Mouse (Mus musculus) liver, embryonic 15.5 days (tissue): ENCODE data around the gene Wdsub1. TPM values are rescaled to one million over a fixed set of nuclear protein-coding genes. Genes with fewer than 3 reads are reported as not detected.

Experiments
- ATAC-seq: fragments of 200-750 bp; cut with Nextera tagmentation; 2 replicates; pipeline ENCODE4 v1.8.0; 2017; ENCODE audit warnings: moderate number of reproducible peaks, mild to moderate bottlenecking, moderate library complexity; ENCODE audit not compliant: insufficient read depth
- H3K27ac ChIP-seq: fragments of 300-500 bp; sonication (generic); replicated peaks from 2 replicates; pipeline ENCODE4 v1.5.1; 2015; ENCODE audit warnings: mild to moderate bottlenecking, inconsistent platforms
- H3K27me3 ChIP-seq: fragments of 300-500 bp; sonication (generic); 2 replicates; pipeline ENCODE4 v1.6.1; 2015; ENCODE audit warnings: mild to moderate bottlenecking, inconsistent platforms
- H3K36me3 ChIP-seq: fragments of 300-500 bp; sonication (generic); replicated peaks from 2 replicates; pipeline ENCODE4 v1.6.1; 2015; ENCODE audit warnings: moderate library complexity, mild to moderate bottlenecking, inconsistent platforms
- H3K4me1 ChIP-seq: fragments of 300-500 bp; sonication (generic); replicated peaks from 2 replicates; pipeline ENCODE4 v1.6.1; 2015; ENCODE audit warnings: inconsistent platforms
- H3K4me2 ChIP-seq: fragments of 300-500 bp; sonication (generic); 2 replicates; pipeline ENCODE4 v1.6.1; 2015; ENCODE audit warnings: moderate library complexity, mild to moderate bottlenecking, inconsistent platforms
- H3K4me3 ChIP-seq: fragments of 300-500 bp; sonication (generic); replicated peaks from 2 replicates; pipeline ENCODE4 v1.5.1; 2015; ENCODE audit warnings: mild to moderate bottlenecking, inconsistent platforms
- H3K9ac ChIP-seq: fragments of 300-500 bp; sonication (generic); 2 replicates; pipeline ENCODE4 v1.6.1; 2015; ENCODE audit warnings: moderate library complexity, mild to moderate bottlenecking, inconsistent platforms
- H3K9me3 ChIP-seq: fragments of 300-500 bp; sonication (generic); replicated peaks from 2 replicates; pipeline ENCODE4 v1.6.1; 2016; ENCODE audit warnings: inconsistent platforms
- WGBS: fragments of 180-500 bp; shearing (Covaris S2); methylation state at CpG from one replicate; pipeline ENCODE4 v1.1.7; 2015; ENCODE audit warnings: mixed read lengths; ENCODE audit not compliant: insufficient replicate concordance; 5-methylcytosine and 5-hydroxymethylcytosine counted together
- polyA plus RNA-seq: library from polyadenylated mRNA; unstranded; fragments of >200 nt; fragmentation: Nextera tagmentation; extraction: Ambion mirVana; gene quantifications from 2 replicates; pipeline ENCODE4 v1.2.1, GENCODE M21; 2015

Wdsub1 gene
- polyA plus RNA-seq, 1 experiment from 2014 or later: 8.4 TPM

DNA sequence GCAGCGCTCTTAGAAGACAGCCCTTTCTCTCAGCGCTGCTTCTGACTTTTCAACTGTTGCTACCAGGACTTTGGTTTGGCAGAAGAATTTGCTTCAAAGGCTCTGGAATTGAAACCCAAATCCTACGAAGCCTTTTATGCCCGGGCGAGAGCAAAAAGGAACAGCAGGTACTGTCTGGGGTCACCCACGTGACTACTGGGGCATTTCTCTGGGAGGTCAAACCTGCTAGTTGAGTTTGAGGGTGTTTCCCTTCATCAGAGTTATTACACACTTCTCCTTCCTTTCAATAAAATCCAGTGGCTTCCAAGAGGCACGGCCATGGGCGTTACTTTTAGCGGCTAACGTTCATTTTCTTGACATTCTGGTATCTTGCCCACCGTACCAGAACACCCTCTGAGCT lies 40.4 kb downstream of the Wdsub1 start:
- Histone ChIP-seq H3K27me3 (no peaks in the 10 kb centered on the region), H3K27ac (no peak overlapping the region), H3K4me3 (no peak overlapping the region), H3K36me3 (peaks cover 21% of the 10 kb centered on the region; the same call in 1 of the 2 replicates), H3K4me2 (no peak overlapping the region), H3K4me1 (peaks cover 21% of the 10 kb centered on the region), H3K9me3 (no peaks in the 10 kb centered on the region), H3K9ac (no peak overlapping the region)
- ATAC-seq: no peak
- 79% methylated on average over 11 of the region's 11 CpGs for WGBS

DNA sequence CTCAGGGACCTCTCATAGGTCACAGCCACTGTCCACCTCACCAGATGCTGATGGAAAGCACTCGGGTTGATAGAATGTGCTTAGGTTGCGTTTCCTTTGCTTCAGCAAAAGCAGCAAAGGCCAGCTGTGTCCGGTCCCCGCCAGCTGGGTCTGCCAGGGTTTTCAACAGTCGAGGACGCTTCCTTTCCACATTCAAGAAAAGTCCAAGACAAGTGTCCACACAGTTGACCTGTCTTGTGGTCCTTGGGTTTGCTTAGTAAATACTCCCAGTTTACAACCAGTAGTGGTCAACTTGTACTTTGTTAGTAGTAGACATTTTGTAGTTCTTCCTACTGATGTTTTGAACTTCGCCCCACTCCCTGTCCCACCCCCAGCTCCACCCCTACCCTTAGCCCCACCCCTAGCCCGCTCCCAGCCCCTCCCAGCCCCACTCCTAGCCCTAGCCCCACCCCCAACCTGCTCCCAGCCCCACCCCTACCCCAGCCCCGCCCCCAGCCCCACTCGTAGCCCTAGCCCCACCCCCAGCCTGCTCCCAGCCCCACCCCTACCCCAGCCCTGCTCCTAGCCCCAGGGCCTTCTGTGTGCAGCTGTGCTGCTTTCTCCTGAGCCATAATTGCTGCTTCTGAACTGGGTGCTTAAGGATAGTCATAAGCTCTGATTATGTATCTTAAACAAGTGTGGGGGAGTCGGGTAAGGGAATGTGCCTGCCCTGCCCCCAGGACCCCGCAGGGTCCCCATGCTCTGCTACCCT lies 41.0 kb downstream of the Wdsub1 start:
- no peak overlapping the region for H3K9ac ChIP-seq
- peaks cover 21% of the 10 kb centered on the region; the same call in 1 of the 2 replicates for H3K36me3 ChIP-seq
- H3K9me3 ChIP-seq: no peaks in the 10 kb centered on the region
- no peak overlapping the region for H3K27ac ChIP-seq
- H3K4me2 ChIP-seq: no peak overlapping the region
- peaks cover 21% of the 10 kb centered on the region for H3K4me1 ChIP-seq
- H3K27me3 ChIP-seq: no peaks in the 10 kb centered on the region
- ATAC-seq: peak; percentile 72
- WGBS: 68% methylated on average over 11 of the region's 12 CpGs
- no peak overlapping the region for H3K4me3 ChIP-seq

DNA sequence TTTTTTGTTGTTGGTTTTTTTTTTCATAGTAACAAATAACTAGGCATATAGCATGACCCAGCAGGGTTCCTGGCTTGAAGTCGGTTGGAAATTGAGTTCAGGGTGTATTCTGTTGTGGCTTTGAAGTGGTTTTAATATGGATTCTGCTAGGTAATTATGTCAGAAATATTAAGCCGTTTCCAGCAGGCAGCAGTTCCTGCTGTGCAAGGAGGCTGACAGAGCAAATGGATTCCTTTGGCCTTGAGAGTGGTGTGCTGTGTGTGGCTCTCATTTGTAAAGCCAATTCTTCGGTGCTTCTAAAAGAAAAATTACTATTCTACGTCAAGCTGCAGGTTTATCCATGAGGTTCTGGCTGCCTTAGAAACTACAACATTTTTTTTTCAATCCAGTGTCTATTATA lies 42.2 kb downstream of the Wdsub1 start:
- WGBS: 75% methylated on average over 4 of the region's 4 CpGs
- Histone ChIP-seq H3K9ac (no peak overlapping the region), H3K9me3 (no peaks in the 10 kb centered on the region)

DNA sequence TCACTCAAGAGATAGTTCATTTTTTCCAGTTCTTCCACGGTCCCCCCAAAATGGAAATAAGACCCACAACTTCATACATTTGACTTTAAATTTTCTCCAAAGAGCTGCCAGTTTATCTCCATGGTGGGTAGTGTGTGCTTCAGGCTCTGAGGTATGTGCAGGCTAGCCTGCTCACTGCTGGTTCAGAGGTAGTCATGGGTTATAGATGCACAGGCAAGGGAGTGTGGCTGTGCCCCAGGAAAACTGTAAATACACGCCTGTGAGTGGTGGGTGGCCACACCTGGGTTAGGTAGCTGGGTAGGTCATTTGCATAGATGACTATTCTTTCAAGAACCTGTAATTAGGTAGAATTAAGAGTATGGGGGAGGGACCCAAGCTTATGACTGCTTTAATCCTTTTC lies 42.6 kb downstream of the Wdsub1 start:
- 62% methylated on average over 2 of the region's 2 CpGs for WGBS
- no peaks in the 10 kb centered on the region for H3K27me3 ChIP-seq
- no peak overlapping the region for H3K27ac ChIP-seq
- no peak overlapping the region for H3K4me3 ChIP-seq
- H3K4me1 ChIP-seq: peaks cover 21% of the 10 kb centered on the region
- no peaks in the 10 kb centered on the region for H3K9me3 ChIP-seq
- H3K36me3 ChIP-seq: peaks cover 21% of the 10 kb centered on the region; the same call in 1 of the 2 replicates
- no peak overlapping the region for H3K9ac ChIP-seq
- H3K4me2 ChIP-seq: no peak overlapping the region
- no peak for ATAC-seq

More for the DNA sequence above, 42.2 kb downstream of the Wdsub1 start:
- H3K4me3 ChIP-seq: no peak overlapping the region
- no peak overlapping the region for H3K27ac ChIP-seq
- peaks cover 21% of the 10 kb centered on the region; the same call in 1 of the 2 replicates for H3K36me3 ChIP-seq
- peaks cover 21% of the 10 kb centered on the region for H3K4me1 ChIP-seq
- no peak for ATAC-seq
- no peak overlapping the region for H3K4me2 ChIP-seq
- H3K27me3 ChIP-seq: no peaks in the 10 kb centered on the region

DNA sequence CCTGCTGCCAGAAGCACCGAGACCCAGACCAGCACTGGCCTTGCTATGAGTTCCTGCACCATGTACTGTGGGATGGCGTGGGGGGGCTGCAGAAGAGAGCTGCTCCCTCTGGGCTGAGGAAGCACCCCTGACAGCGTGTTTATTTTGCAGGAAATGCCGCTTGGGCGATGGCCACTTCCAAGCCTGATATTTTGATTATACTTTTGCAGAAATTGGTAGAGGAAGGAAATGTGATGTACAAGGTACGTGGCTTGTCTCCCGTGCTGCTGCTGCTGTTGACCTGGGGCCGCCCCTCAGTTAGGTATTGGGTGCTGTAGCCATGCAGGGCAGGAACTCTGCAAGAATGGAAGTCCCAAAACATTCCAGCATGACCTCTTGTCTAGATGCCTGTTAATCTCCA lies 43.6 kb downstream of the Wdsub1 start:
- peaks cover 21% of the 10 kb centered on the region for H3K4me1 ChIP-seq
- no peak overlapping the region for H3K4me3 ChIP-seq
- ATAC-seq: no peak
- no peak overlapping the region for H3K9ac ChIP-seq
- H3K9me3 ChIP-seq: no peaks in the 10 kb centered on the region
- H3K4me2 ChIP-seq: no peak overlapping the region
- WGBS: 55% methylated on average over 8 of the region's 8 CpGs
- peaks cover 19% of the 10 kb centered on the region; the same call in 1 of the 2 replicates for H3K36me3 ChIP-seq
- no peaks in the 10 kb centered on the region for H3K27me3 ChIP-seq
- no peak overlapping the region for H3K27ac ChIP-seq

DNA sequence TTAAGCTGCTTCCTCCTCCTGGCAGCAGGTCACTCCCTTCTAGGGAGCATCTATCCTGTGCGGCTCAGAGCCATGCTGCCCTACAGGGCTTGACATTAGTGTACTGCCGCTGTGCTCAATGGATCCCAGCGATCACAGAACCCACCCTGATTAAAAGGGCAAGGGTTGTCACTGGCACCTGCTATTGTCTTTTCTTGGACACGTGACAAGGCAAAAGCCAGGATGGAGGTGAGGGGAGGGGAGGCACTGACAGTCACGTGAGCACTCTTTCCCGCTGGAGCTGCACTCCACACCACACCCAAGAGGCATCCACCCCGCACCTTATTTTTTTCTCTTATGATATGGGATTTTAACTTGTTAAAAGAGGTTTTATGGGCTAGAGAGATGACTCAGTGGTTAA lies 50.6 kb downstream of the Wdsub1 start:
- 78% methylated on average over 7 of the region's 7 CpGs for WGBS
- no peaks in the 10 kb centered on the region for H3K36me3 ChIP-seq
- H3K4me2 ChIP-seq: no peak overlapping the region
- no peaks in the 10 kb centered on the region for H3K27me3 ChIP-seq
- no peaks in the 10 kb centered on the region for H3K9me3 ChIP-seq
- no peak overlapping the region for H3K4me3 ChIP-seq
- ATAC-seq: no peak
- H3K9ac ChIP-seq: no peak overlapping the region
- no peak overlapping the region for H3K27ac ChIP-seq
- H3K4me1 ChIP-seq: no peaks in the 10 kb centered on the region

DNA sequence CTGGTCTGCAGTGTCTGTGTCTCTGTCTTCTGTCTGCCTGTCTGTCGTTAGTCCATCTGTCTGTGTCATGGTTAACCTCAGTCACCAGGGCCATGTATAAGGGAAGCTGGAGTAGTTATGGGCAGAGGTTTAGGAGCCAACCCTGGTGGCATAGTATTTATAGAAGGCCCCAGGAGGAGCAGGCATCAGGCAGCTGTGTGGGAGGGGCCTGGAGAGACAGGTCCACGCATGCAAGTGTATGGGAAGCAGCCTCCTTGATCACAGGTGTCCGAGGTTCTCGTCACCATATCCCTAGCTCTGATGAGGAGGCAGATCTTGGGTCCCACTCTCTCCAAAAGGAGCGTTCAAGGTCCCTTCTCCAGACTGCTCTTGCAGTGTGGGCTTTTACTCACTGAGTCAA lies 51.5 kb downstream of the Wdsub1 start:
- H3K4me3 ChIP-seq: no peak overlapping the region
- H3K4me1 ChIP-seq: no peaks in the 10 kb centered on the region
- H3K36me3 ChIP-seq: no peaks in the 10 kb centered on the region
- no peak for ATAC-seq
- H3K27ac ChIP-seq: no peak overlapping the region
- no peaks in the 10 kb centered on the region for H3K9me3 ChIP-seq
- H3K4me2 ChIP-seq: no peak overlapping the region
- no peaks in the 10 kb centered on the region for H3K27me3 ChIP-seq
- 69% methylated on average over 5 of the region's 5 CpGs for WGBS
- H3K9ac ChIP-seq: no peak overlapping the region

DNA sequence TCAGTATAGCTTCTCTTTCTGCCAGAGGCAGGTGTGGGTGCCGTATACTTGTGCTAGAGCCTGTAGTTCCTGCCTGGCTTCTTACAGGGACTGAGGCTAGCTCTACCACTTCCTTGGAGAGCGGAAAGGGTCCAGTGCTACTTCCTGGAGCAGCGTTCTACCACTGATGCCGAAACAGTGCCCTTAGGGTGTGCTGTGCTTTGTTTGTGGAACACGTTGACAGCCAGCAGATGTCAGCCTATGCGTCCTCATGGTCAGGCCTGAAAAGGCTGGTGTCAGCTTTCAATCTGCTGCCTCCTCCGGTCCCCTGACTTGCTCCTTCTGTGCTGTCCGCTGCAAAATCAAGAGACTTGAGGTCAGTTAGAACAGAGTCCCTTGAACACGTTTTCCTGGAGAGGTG lies 52.2 kb downstream of the Wdsub1 start:
- Histone ChIP-seq H3K4me3 (no peak overlapping the region), H3K36me3 (no peaks in the 10 kb centered on the region), H3K27me3 (no peaks in the 10 kb centered on the region), H3K4me1 (no peaks in the 10 kb centered on the region), H3K4me2 (no peak overlapping the region), H3K27ac (no peak overlapping the region), H3K9ac (no peak overlapping the region), H3K9me3 (no peaks in the 10 kb centered on the region)
- 33% methylated on average over 9 of the region's 9 CpGs for WGBS
- ATAC-seq: no peak

DNA sequence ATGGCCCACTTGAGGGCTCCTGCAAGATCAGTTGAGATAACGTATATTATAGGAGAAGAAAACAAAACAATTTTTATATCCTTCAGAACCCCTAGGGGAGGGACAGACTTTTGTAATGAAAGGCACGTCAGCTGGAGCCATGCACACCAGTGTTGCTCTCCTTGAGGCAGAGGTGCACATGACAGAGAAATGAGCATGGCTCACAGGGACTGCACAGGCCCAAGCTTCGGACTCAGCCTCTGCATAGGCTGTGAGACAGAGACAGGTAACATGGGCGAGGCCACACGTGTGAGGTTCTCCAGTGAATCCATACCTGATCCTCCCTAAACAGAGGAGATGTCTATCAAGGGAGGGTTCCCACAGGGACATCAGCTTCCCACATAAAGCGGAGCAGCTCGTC lies 52.7 kb downstream of the Wdsub1 start:
- Histone ChIP-seq H3K27ac (no peak overlapping the region), H3K4me1 (no peaks in the 10 kb centered on the region), H3K36me3 (no peaks in the 10 kb centered on the region), H3K9me3 (no peaks in the 10 kb centered on the region), H3K4me2 (no peak overlapping the region), H3K4me3 (no peak overlapping the region), H3K27me3 (no peaks in the 10 kb centered on the region), H3K9ac (no peak overlapping the region)
- ATAC-seq: no peak
- WGBS: 60% methylated on average over 7 of the region's 7 CpGs

DNA sequence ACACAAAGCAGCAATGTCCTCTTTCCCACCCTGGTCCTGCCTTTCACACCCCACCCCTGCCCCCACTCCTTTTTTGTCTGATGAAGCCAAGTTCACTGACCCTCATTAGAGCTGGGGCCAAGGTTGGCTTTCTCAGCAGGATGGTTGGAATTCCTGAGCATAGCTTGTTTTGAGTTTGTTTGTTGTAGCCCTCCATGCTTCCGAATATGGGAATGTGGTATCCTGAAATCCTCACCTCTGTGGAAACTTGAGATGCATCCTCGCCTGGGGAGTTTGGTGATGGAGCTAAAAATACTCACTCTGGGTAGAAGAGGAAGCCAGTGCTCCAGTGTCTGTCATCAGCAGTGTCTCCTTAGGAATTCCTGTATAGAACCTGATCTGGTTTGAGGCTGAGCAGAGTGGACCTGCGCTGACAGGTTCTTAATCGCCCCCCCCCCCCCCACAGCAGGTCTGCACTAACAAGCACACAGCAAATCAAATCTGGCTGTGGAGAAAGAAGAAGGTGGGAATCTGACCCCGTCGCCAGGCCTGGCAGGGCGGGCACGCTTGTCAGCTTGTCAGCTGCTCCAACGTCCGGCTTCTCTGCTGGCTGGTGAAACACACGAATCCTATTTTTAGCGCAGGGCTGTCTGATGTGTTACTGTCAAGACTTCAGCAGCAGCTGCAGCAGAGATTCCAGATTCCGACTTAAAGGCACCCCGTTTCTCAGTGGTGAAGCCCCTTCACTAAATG lies 53.4 kb downstream of the Wdsub1 start:
- no peak for ATAC-seq

DNA sequence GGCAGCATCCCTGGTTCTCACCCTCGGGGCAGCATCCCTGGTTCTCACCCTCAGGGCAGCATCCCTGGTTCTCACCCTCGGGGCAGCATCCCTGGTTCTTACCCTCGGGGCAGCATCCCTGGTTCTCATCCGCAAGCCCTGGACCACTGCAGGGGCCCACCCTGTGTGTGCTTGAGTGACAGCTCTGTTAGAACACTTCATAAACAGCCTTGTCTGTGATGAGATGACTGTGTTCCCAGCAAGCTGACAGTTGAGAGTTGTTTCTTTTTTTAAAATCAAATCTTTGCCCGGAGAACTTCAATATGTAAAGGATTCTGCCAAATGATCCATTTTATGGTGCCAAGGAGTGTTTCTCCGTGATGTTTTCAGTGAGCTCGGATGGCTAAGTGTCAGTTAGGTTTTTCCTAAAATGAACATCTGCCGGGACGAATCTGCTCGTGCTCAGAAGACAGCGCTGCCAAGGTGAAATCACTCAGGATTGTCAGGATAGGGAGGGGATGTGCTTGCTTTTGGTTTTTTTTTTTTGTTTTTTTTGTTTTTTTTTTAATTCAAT lies 54.2 kb downstream of the Wdsub1 start:
- Histone ChIP-seq H3K4me2 (no peak overlapping the region), H3K36me3 (no peaks in the 10 kb centered on the region), H3K27ac (no peak overlapping the region), H3K9ac (no peak overlapping the region), H3K4me1 (no peaks in the 10 kb centered on the region), H3K4me3 (no peak overlapping the region), H3K9me3 (no peaks in the 10 kb centered on the region), H3K27me3 (no peaks in the 10 kb centered on the region)
- 59% methylated on average over 11 of the region's 11 CpGs for WGBS
- ATAC-seq: no peak

More for the DNA sequence above, 53.4 kb downstream of the Wdsub1 start:
- Histone ChIP-seq H3K9me3 (no peaks in the 10 kb centered on the region), H3K4me1 (no peaks in the 10 kb centered on the region), H3K27ac (no peak overlapping the region), H3K4me2 (no peak overlapping the region), H3K4me3 (no peak overlapping the region), H3K9ac (no peak overlapping the region), H3K36me3 (no peaks in the 10 kb centered on the region), H3K27me3 (no peaks in the 10 kb centered on the region)
- 19% methylated on average over 14 of the region's 14 CpGs for WGBS
